Mouse (Mus musculus) liver, adult 2 months (tissue): ENCODE measurements around the gene Wnt10a.
A peak's percentile ranks its signal among the peaks of the same experiment; 100 is the strongest.

Source experiments
- CTCF ChIP-seq: fragments of 200-500 bp; IDR thresholded peaks from 2 replicates; pipeline ENCODE4 v1.5.1; 2011; ENCODE audit warnings: low read depth, low read length, control low read depth
- POLR2A ChIP-seq: fragments of 200-500 bp; IDR thresholded peaks from 2 replicates; pipeline ENCODE4 v1.6.1; 2011; ENCODE audit warnings: low read length, control low read depth; ENCODE audit not compliant: insufficient read depth; ENCODE audit errors: extremely low read depth

DNA sequence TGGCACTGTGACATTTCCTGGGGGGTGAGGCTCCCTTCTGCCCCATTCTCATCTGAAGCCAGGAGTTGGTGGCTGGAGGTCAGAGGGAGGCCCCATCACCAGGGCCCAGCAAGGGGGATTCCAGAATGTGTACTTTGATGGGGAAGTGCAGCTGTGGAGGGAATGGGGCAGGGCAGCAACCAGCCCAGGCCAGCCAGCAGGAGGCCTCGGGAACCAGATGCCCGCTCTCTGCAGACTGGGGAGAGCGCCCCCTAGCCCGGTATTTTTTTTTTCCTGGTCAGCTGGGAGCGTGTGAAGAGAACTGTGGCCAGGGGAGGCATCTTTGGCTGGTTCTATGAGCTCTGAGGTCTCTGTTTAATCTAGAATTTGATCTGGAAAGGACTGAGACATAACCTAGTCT lies 15.5 kb upstream of the Wnt10a start:
- TF ChIP-seq POLR2A (no peak), CTCF (peak; percentile 37)
